Mouse (Mus musculus): ENCODE measurements around the gene Cep57l1. TPM values are rescaled to one million over a fixed set of nuclear protein-coding genes. Genes with fewer than 3 reads are reported as not detected.
A peak's percentile ranks its signal among the peaks of the same experiment; 100 is the strongest.

The Cep57l1 gene
- polyA plus RNA-seq (2012; rRNA removed) = 4.6 and 7.1 TPM in 2 replicates
- 10.6 and 12.1 TPM in 2 replicates for polyA plus RNA-seq (2014; fragmentation: Nextera tagmentation; extraction: Ambion mirVana)

- no peaks in the 10 kb centered on the region for H3K27me3 ChIP-seq (ENCODE audit: control insufficient read depth, insufficient read depth, low read length)
- under 1% methylated on average over 64 of the region's 69 CpGs for WGBS (ENCODE audit: insufficient replicate concordance)
Observed at GRCm38 (mm10) chr10:41809771-41810563, at the start of gene Cep57l1, which contains the start of gene Sesn1. Gene Cep57l1, minus strand, starts transcription at chr10:41809871. Gene Sesn1, plus strand, starts transcription at chr10:41809935.

GRCm38 (mm10) chr10:41848721-41849120 lies 39.0 kb upstream of the Cep57l1 start:
- no peaks in the 10 kb centered on the region for H3K27me3 ChIP-seq (ENCODE audit: control insufficient read depth, insufficient read depth, low read length)
- no peaks in the 10 kb centered on the region for H3K36me3 ChIP-seq (replicated peaks; ENCODE audit: control insufficient read depth, insufficient read depth, low read depth)
- 23% methylated on average over 2 of the region's 2 CpGs for WGBS (ENCODE audit: insufficient replicate concordance)
- no peak overlapping the region for H3K9ac ChIP-seq (replicated peaks)
- H3K4me2 ChIP-seq (ENCODE audit: low read depth) = no peak overlapping the region
- no peak for TF ChIP-seq CTCF (IDR thresholded peaks at IDR 0.05; ENCODE audit: low read depth)
- no peak for TF ChIP-seq EP300 (IDR thresholded peaks at IDR 0.05; ENCODE audit: low read depth)
- no peak overlapping the region for H3K4me3 ChIP-seq (ENCODE audit: insufficient read depth in 1 of 2, low read depth in 2 of 2, low read length in 2 of 2)
- peak in 2 of 3 experiments; percentile 39 to 47 for DNase-seq (ENCODE audit: low read depth in 3 of 3, low spot score in 3 of 3)
- ATAC-seq (ENCODE audit: insufficient read depth) = no peak; the same call in 1 of the 2 replicates
- no peaks in the 10 kb centered on the region for H3K9me3 ChIP-seq (ENCODE audit: control insufficient read depth, low read length)
- no peak overlapping the region for H3K27ac ChIP-seq
- peaks cover 3 to 9% of the 10 kb centered on the region in 2 experiments; a peak in 3 of 4 replicates for H3K4me1 ChIP-seq (replicated peaks; ENCODE audit: control insufficient read depth in 2 of 2, insufficient read depth in 2 of 2, low read length in 1 of 2)

More at GRCm38 (mm10) chr10:41809771-41810563, at the start of gene Cep57l1, which contains the start of gene Sesn1:
- peaks cover 18 to 27% of the 10 kb centered on the region in 2 experiments for H3K4me1 ChIP-seq (replicated peaks; ENCODE audit: control insufficient read depth in 2 of 2, insufficient read depth in 2 of 2, low read length in 1 of 2)
- H3K36me3 ChIP-seq (replicated peaks; ENCODE audit: control insufficient read depth, insufficient read depth, low read depth) = no peaks in the 10 kb centered on the region
- H3K4me2 ChIP-seq (ENCODE audit: low read depth) = peak within 1 kb of the TSS; percentile 94
- H3K4me3 ChIP-seq (ENCODE audit: insufficient read depth in 1 of 2, low read depth in 2 of 2, low read length in 2 of 2) = peak within 1 kb of the TSS; percentile 79 to 89
- peak; percentile 75 to 80 (median 77) for DNase-seq (ENCODE audit: low read depth in 3 of 3, low spot score in 3 of 3)
- ATAC-seq (ENCODE audit: insufficient read depth) = peak; percentile 88
- peak within 1 kb of the TSS; percentile 94 for H3K27ac ChIP-seq
- H3K9me3 ChIP-seq (ENCODE audit: control insufficient read depth, low read length) = no peaks in the 10 kb centered on the region
- TF ChIP-seq CTCF (IDR thresholded peaks at IDR 0.05; ENCODE audit: low read depth) (no peak), EP300 (IDR thresholded peaks at IDR 0.05; ENCODE audit: low read depth) (no peak)
- peak within 1 kb of the TSS; percentile 90 for H3K9ac ChIP-seq (replicated peaks)

GRCm38 (mm10) chr10:41847737-41848136 lies 38.1 kb upstream of the Cep57l1 start:
- H3K4me1 ChIP-seq (replicated peaks; ENCODE audit: control insufficient read depth in 2 of 2, insufficient read depth in 2 of 2, low read length in 1 of 2) = peaks cover 3 to 9% of the 10 kb centered on the region in 2 experiments; a peak in 3 of 4 replicates
- H3K4me3 ChIP-seq (ENCODE audit: insufficient read depth in 1 of 2, low read depth in 2 of 2, low read length in 2 of 2) = no peak overlapping the region
- H3K27me3 ChIP-seq (ENCODE audit: control insufficient read depth, insufficient read depth, low read length) = no peaks in the 10 kb centered on the region
- peak in 2 of 3 experiments; percentile 31 to 46 for DNase-seq (ENCODE audit: low read depth in 3 of 3, low spot score in 3 of 3)
- H3K9ac ChIP-seq (replicated peaks) = no peak overlapping the region
- WGBS (ENCODE audit: insufficient replicate concordance) = 84% methylated on average over 8 of the region's 8 CpGs
- H3K9me3 ChIP-seq (ENCODE audit: control insufficient read depth, low read length) = no peaks in the 10 kb centered on the region
- TF ChIP-seq EP300 (IDR thresholded peaks at IDR 0.05; ENCODE audit: low read depth) (no peak), CTCF (IDR thresholded peaks at IDR 0.05; ENCODE audit: low read depth) (no peak)
- H3K36me3 ChIP-seq (replicated peaks; ENCODE audit: control insufficient read depth, insufficient read depth, low read depth) = no peaks in the 10 kb centered on the region
- no peak for ATAC-seq (ENCODE audit: insufficient read depth)
- H3K27ac ChIP-seq = no peak overlapping the region
- no peak overlapping the region for H3K4me2 ChIP-seq (ENCODE audit: low read depth)

GRCm38 (mm10) chr10:41838911-41839310 lies 29.2 kb upstream of the Cep57l1 start:
- Histone ChIP-seq H3K27me3 (ENCODE audit: control insufficient read depth, insufficient read depth, low read length) (no peaks in the 10 kb centered on the region), H3K36me3 (replicated peaks; ENCODE audit: control insufficient read depth, insufficient read depth, low read depth) (no peaks in the 10 kb centered on the region), H3K4me2 (ENCODE audit: low read depth) (no peak overlapping the region), H3K4me1 (replicated peaks; ENCODE audit: control insufficient read depth in 2 of 2, insufficient read depth in 2 of 2, low read length in 1 of 2) (no peaks in the 10 kb centered on the region), H3K27ac (no peak overlapping the region), H3K9me3 (ENCODE audit: control insufficient read depth, low read length) (no peaks in the 10 kb centered on the region; the same call in 1 of the 2 replicates), H3K9ac (replicated peaks) (no peak overlapping the region), H3K4me3 (ENCODE audit: insufficient read depth in 1 of 2, low read depth in 2 of 2, low read length in 2 of 2) (no peak overlapping the region)
- no peak for ATAC-seq (ENCODE audit: insufficient read depth)
- no peak for DNase-seq (ENCODE audit: low read depth in 3 of 3, low spot score in 3 of 3)
- 78% methylated on average over 4 of the region's 4 CpGs for WGBS (ENCODE audit: insufficient replicate concordance)
- TF ChIP-seq CTCF (IDR thresholded peaks at IDR 0.05; ENCODE audit: low read depth) (no peak), EP300 (IDR thresholded peaks at IDR 0.05; ENCODE audit: low read depth) (no peak)

GRCm38 (mm10) chr10:41834131-41834530 lies 24.5 kb upstream of the Cep57l1 start:
- H3K4me2 ChIP-seq (ENCODE audit: low read depth) = no peak overlapping the region
- H3K27me3 ChIP-seq (ENCODE audit: control insufficient read depth, insufficient read depth, low read length) = no peaks in the 10 kb centered on the region
- TF ChIP-seq CTCF (IDR thresholded peaks at IDR 0.05; ENCODE audit: low read depth) (no peak), EP300 (IDR thresholded peaks at IDR 0.05; ENCODE audit: low read depth) (no peak)
- no peaks in the 10 kb centered on the region for H3K9me3 ChIP-seq (ENCODE audit: control insufficient read depth, low read length)
- WGBS (ENCODE audit: insufficient replicate concordance) = 80% methylated on average over 2 of the region's 2 CpGs
- DNase-seq (ENCODE audit: low read depth in 3 of 3, low spot score in 3 of 3) (no peak), ATAC-seq (ENCODE audit: insufficient read depth) (no peak)
- H3K4me1 ChIP-seq (replicated peaks; ENCODE audit: control insufficient read depth in 2 of 2, insufficient read depth in 2 of 2, low read length in 1 of 2) = no peaks in the 10 kb centered on the region
- H3K27ac ChIP-seq = no peak overlapping the region
- H3K4me3 ChIP-seq (ENCODE audit: insufficient read depth in 1 of 2, low read depth in 2 of 2, low read length in 2 of 2) = no peak overlapping the region
- no peak overlapping the region for H3K9ac ChIP-seq (replicated peaks)
- H3K36me3 ChIP-seq (replicated peaks; ENCODE audit: control insufficient read depth, insufficient read depth, low read depth) = no peaks in the 10 kb centered on the region

Data from liver, embryonic 14.5 days (tissue).